Mouse (Mus musculus) T-cell, adult 2 months (primary cell): ENCODE data around the gene Rnf41.

Source experiments
- DNase-seq: peaks from one replicate; pipeline ENCODE4 v3.0.0; 2022; ENCODE audit warnings: low spot score

Rnf41 gene

DNA sequence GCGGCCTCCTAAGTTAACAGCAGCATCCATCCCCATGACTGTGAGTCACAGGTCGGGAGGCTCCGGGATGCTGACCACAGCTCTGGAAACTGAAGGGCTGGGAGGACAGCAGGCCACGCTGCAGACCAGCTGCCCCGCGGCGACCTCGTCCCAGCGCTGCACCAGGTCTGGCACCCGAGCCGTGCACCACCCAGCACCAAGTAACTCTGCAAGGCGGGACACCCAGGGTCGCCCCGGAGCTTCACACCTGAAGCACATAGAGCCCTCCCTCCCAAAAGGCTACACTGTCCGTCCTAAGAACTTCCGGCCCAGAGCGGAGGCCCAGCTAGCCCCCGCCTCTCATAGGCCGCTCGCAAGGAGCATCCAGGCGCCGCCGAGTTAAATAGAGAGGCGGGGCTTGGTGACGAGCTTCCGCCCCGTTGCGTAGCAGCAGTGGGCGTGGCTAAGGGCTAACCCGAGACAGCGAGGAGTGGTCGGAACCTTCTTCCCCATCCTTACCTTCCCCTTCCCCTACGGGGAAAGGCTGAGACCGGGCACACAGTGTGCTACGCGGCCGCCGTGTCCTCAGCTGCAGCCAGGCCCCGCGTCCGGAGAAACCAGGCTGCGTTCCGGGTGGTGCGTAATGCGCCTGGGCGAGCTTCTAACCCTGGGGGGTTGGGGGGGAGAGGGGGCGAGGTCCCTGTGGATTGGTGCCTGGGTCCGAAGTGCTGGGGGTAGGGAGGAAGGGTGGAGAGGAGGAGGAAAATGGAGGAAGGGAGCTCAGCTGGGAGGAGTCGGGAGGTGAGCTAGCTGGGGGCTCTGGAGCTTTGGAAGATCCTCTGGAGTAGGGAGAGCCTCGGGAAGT, at the start of gene Rnf41, which contains the start of gene Nabp2:
Gene Rnf41, plus strand, starts transcription at position 447 of the 844 bp plus-strand sequence.
Gene Nabp2, minus strand, starts transcription at position 282 of the 844 bp plus-strand sequence.
- peak; percentile 94 for DNase-seq

DNA sequence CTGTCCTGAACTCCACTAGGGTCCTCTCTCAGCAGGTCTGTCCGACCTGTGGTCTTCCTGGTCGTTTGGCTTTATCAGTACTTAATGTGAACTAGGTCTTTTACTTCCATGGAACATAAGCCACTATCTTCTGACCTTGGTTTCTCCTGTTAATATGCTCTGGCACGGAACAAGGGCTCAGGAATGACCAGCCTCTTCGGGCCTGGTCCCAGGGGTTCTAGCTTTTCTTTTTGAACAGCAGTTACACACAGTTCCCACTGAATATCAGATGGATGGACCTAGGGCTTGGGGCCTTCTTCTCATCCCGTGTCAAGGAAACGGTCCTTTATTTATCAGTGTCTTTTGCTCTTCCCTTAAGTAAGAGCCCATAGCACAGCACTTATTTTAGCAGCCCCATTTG, 49.6 kb upstream of the Rnf41 start:
- DNase-seq, result no peak

DNA sequence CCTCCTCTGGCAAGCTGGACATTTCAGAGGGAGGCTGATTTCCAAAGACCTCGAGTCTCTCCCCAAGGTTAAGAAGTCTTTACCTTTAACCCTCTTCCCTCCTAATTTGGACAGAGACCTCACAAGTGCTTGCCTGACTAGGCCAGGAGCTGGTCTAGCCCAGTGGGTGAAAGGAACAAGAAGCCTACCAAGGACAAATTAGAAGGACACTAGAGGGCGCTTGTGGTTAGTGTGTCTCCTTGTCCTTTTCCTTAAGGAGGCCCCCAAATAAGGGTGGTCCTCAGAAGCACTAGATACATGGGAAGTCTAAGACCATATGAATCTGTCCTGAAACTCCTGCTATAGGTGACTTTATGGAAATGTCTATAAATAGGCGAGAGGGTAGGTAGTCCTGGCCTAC, 48.9 kb upstream of the Rnf41 start:
- DNase-seq, result no peak

DNA sequence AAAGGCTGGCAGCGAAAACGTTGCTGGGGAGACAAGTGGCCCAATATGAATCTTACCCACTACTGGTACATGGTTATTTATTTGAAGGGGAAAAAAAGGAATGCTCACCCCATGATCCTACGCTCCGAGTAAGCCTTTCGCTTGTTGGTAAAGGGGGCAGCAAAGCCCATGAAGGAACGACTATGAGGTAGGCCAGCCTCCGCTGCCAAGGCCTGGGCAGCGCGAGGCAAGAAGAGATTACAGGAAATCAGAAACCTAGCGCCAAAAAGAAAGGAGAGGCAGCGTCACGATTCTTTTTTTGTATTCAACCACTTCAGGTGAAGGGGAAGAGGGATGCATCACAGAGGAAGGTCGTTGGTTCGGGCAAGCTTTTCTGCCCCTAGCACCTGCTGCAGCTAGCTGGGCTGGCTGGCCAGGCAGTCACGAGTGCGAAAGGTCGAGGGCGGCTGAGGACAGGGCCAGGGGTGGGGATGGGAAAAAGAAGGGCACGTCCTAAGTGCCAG, 43.5 kb upstream of the Rnf41 start:
- no peak for DNase-seq

DNA sequence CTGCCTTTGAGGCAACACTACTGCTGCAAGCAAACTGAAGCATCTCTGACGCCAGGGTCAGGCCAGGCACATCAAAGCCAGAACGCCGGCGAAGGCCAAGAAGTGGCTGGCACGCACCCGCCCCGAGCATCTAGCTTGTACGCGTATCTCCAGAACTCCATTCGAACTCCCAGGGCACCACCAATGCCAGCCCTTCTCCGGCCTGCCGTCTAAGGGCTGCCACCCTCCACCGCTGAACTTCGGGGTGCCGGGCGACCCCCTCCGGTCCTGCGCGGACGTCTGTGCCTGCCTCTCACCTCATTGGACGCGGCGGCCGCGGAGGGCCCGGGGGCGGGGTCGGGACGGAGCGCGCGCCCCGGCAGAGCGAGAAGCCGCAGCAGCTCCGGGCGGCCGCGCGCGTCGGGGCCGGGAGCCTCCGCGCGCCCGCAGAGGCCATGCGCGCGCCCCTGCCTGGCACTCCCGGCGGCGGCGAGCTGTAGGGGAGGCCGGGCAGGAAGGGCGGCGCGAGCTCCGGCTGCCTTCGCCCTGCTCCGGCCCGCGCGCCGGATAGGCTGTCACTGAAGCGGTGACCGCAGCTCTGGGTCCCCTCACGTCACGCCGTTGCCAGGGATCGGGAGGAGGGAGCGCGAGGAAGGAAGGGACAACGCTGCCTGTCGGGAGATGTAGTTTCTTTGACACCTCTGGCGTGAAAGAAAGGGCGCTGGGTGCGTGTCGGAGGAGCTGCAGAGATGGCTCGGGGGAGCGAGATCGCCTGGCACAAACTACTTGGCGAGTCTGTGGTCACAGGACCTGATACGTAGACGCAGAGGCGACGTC, 42.8 kb upstream of the Rnf41 start, which contains the start of gene Coq10a:
Gene Coq10a, minus strand, starts transcription at position 596 of the 816 bp plus-strand sequence.
- DNase-seq, result peak; percentile 95

DNA sequence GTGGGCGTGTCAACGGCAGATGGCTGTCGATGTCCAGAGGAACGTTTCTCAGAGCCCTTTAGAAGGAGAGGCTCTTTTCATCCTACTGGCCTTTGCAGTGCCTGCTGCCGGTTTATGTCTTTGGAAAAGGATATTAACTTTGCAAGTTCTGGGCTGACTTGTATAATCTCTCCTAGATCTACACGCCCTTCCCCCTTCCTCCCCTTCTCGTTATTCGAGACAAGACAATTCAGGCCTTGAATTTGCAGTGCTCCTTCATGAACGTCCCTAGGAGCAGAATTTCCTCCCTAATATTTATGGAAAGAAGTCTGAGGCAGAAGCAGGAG, 42.3 kb upstream of the Rnf41 start:
- DNase-seq, result no peak

DNA sequence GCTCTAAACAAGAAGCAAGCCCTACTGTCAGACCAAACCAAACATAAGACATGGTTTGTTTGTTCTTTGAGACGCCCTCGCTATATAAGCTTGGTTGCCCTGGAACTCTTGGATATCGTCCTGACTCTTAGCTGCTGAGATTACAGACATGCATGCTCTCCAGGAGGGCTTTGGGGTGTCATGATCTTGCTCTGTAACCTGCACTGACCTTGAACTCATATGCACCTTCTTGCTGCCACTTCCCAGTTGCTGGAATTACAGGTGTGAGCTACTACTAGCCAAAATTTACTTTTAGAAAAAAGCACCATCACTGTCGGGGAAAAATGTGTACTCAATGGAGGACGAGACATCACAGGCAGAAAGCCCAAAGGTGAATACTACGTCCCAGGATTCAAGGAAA, 41.9 kb upstream of the Rnf41 start:
- DNase-seq, result no peak

DNA sequence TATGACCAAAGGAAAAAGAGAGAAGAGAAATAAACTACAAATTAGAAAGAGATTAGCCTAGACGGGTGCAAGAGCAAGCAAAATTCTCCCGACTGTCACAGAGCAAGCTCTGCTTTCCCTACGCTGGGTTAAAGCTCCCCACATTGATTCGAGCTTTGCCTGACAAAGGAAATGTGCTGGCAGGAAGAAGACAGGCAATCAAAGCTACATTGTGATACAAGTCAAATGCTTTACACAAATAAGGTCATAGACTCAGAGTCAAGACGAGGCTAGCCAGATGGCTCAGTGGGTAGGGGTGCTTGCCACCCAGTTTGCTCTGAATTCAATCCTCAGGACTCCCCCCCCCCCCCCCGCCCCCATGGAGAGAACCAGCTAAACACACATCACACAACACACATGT, 41.4 kb upstream of the Rnf41 start:
- no peak for DNase-seq

DNA sequence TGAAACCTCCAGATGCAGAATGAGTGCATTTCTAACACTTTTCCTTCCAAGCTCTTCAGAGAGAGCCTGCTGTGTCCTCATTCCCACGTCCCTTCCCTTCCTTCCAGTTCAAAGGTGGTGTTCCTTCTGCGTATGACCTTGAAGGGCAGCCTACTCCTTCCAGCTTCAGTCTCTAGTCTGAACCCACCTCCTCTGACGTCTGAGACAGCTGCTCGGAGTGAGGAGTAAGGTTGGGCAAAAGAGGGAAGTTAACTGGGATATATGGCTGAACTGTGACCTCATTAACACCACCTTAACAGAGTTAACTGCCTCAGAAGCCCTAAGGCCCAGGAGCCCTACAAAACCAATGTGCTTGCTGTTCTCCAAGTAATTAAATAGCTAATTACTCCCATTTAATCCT, 40.9 kb upstream of the Rnf41 start:
- DNase-seq, result no peak

DNA sequence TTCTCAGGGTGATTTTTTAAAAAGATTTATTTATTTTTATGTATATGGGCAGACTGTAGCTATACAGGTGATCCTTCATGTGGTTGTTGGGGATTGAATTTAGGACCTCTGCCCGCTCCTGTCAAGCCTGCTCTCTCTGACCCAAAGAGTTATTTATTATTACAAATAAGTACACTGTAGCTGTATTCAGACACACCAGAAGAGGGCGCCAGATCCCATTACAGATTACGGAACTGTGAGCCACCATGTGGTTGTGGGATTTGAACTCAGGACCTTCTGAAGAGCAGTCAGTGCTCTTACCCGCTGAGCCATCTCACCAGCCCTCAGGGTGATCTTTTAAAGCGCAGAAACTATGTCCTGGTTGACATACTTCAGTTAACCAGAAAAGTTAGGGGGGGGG, 39.3 kb upstream of the Rnf41 start:
- DNase-seq, result no peak

DNA sequence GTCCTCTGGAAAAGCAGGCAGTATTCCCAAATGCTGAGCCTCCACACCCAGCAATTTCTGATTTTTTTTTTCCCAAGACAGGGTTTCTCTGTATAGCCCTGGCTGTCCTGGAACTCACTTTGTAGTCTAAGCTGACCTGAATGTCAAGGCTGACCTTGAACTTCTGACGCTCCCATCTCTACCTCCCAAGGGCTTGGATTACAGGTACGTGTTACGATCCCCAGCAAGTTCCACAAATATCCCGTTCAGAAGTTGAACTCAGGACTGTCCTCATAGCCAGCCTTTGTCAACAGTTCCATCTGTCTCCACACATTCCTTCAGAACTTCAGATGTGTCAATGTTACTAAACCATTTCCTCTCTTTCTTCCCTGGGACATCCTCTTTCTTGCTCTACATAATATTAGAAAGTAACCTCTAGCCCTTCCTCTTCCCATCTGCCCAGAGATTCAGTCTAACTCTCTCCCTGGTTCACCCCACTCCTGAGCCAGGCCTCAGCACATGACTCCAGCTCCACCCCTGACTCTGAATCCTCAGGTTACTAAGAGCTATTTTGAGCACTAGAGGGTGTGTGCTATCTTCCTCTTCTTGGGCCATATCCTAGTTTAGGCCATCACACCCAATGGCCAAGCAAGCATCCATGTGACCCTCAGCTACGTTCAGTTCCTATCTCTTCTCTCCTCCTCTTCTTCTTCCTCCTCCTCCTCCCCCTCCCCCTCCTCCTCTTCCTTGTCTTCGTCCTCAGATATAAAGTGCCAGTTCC, 38.3 kb upstream of the Rnf41 start:
- no peak for DNase-seq

DNA sequence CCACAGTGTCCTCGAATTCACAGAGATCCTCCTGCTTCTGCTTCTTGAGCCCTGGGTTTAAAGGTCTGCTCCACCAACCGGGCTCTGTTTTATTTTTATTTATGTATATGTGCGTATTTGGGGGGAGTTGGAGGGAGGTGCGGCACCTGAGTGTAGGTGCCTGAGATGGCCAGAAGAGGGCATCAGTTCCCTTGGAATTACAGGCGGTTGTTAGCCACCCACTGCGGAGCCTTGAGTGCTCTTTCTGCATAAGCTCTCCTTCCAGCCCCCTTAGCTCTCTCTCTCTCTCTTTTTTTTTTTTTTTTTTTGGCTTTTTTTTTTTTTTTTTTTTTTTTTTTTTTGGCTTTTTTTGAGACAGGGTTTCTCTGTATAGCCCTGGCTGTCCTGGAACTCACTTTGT, 37.1 kb upstream of the Rnf41 start:
- peak; percentile 37 for DNase-seq

DNA sequence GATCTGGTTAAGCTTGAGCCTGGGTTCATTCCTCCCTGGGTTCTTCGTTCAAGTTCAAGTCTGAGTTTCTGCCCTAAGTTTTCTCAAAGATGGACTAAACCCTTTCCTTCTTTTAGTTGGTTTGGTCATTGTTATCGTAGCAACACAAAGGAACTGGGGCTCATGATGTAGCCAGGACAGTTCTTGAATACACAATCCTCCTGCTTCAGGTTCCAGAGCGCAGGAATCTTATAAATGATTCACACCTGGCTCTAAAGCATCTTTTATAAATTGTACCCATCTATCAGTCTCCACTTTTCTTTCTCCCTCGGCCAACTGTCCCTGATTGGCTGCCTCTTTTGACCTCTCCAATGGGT, 35.4 kb upstream of the Rnf41 start:
- no peak for DNase-seq

DNA sequence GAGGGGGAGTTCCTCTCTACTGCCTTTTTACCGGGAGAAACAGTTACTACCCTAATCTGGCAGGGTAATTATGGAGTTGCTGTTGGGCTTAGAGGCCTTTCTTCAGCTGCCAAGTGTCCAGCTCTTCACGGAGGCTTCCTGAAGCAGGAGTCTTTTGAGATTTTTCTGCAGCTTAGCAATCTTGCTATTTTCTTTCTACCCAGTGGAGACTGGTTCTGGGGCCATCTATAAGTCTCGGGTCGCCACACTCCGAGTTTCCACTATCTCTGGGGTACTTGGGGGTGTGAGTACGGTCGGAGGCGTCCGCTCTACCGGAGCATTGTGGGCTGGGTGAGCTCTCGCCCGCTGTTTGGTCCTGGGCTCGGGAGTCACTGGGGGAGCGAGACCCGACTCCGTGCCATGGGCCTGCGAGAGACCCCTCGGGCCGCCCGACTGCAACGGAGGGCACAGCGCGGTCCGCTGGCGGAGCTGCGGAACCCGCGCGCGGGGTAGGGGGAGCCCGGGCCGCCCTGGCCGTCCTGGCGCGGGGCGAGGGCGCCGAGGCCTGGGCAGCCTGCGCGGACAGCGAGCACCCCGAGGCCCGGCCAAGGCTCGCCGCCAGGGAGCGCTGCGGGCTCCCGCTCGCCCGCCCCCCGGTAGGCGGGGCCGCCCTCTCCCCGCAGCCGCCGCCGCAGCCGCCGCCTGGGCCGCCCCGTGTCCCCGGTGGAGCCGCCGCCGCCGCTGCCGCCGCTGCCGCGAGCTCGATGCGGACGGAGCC, 34.8 kb upstream of the Rnf41 start, which contains the start of gene Ankrd52:
Gene Ankrd52, plus strand, starts transcription at position 661 of the 757 bp plus-strand sequence.
- peak; percentile 79 for DNase-seq

DNA sequence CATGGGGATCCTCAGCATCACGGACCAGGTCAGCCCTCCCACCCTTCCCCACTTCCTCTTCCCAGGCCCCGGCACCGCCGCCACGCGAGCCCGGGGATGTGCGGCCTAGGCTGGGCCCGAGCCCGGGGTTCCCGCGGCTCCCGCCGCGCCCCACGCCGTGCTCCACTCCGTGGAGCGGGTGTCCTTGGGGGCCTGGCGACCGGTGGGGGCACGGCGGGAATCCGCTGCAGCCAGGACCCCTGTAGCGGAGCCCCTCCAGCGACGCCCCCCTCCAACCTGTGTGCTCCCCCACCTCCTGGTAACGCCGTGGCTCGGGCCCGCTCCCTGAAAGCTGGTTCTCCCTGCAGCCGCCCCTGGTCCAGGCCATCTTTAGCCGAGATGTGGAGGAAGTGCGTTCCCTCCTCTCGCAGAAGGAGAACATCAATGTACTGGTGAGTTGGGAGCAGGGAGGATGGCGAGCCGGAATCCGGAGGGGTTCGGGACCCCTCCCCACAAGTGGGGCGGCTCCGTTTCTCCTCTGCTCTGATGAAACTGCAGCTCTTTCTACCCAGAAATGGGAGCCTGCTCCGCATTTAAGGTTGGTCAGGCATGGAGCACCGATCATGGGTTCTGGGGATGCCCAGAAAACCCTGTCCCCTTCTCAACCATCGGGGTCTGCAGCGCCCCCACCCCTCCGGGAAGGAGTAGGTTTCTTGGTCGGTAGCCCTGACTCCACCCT, 34.1 kb upstream of the Rnf41 start:
- DNase-seq, result peak; percentile 38

DNA sequence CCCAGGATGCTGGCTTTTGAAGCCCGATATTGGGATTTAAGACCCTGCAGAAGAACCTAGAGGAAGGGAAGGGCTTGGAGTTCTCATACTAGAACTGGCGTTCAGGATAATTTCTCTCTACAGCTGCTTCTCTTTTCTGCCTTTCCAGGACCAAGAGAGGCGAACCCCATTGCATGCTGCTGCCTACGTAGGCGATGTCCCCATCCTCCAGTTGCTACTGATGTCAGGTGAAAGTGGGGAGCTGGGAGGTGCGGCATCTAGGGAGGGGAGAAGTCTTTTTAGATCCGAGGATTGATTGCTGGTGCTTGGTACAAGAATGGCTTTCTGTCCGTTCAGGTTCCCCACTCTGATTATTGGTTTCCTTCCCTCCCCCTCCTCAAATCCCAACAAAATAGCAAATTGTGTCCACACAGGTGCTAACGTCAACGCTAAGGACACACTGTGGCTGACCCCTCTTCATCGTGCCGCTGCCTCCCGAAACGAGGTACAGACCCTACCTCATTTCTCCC, 33.5 kb upstream of the Rnf41 start:
- DNase-seq, result no peak

DNA sequence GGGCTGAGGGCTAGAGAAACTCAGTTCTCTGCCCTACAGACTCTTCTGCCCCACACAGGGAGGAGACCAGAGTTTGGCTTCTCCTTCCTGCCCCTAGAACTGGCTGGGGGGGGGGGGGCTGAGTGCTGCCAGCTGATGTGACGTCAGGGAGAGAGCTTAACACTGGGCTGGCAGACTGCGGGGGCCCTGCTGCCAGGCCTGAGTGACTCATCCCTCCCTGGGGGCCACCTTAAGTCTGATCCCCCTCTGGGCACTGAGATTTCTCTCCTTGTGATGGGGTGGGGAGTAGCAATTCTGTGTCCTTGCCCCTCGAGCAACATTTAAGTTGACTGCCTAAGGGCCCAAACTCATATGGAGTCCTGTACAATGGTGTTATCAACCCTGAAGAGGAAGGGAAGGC, 33.0 kb upstream of the Rnf41 start:
- no peak for DNase-seq

DNA sequence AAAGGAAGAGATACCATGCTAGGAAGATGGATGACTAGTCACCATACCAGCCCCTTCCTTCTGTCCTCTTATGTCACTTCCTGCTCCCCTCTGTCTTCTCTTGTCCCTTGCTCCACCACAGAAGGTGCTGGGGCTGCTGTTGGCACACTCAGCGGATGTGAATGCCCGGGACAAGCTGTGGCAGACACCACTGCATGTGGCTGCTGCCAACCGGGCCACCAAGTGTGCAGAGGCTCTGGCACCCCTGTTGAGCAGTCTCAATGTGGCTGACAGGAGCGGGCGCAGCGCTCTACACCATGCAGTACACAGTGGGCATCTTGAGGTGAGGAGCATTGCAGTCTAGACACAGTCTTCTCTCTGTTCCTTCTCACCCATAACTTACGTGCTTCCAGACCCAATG, 32.2 kb upstream of the Rnf41 start:
- no peak for DNase-seq

DNA sequence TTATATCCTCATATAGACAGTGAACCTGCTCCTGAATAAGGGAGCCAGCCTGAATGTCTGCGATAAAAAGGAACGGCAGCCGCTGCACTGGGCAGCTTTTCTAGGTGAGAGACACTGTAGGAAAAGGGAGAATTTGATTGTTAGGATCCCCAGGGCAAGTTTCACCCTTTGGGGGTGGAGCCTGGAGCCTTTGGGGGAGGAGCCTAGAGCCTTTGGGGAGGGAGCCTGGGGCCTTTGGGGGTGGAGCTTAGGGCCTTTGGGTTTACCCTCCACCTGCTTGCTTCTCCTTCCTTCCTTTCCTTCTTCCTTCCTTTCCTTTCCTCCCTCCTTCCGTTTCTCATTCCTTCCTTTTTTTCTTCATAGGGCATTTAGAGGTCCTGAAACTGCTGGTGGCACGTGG, 30.9 kb upstream of the Rnf41 start:
- peak; percentile 28 for DNase-seq

DNA sequence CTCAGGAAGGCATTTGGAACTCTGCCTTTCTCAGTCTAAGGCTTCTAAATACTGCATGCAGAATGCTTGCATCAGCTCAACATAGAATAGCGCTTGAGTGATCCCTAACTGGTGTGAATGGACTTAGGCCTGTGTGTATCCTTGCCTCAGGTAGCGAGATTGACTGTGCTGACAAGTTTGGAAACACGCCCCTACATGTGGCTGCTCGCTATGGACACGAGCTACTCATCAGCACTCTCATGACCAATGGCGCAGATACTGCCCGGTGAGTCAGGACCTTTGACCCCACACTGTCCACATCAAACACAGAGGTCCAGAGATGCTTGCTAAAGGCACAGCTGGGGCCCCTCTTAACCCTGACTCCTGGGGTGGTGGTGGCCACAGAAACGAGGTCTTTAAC, 29.0 kb upstream of the Rnf41 start:
- DNase-seq, result no peak

DNA sequence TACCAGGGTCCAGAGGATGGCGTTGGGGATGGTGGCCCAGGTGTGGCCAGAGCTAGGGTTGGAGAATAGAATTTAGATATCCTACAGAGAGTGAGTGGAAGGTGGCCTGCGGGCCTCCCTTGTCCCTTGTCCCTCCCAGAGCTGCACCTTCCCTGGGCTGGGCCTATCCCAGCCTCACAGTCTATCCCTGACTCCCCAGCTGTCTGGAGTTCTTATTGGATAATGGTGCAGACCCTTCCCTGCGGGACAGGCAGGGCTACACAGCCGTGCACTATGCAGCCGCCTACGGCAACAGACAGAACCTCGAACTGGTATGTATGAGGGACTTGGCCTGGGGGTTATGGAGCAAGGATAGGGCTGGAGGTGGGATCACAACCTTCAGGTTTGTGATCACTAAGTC, 25.6 kb upstream of the Rnf41 start:
- no peak for DNase-seq
